11 mouse cellular contexts compared by ENCODE assay signal in the genomic region with DNA sequence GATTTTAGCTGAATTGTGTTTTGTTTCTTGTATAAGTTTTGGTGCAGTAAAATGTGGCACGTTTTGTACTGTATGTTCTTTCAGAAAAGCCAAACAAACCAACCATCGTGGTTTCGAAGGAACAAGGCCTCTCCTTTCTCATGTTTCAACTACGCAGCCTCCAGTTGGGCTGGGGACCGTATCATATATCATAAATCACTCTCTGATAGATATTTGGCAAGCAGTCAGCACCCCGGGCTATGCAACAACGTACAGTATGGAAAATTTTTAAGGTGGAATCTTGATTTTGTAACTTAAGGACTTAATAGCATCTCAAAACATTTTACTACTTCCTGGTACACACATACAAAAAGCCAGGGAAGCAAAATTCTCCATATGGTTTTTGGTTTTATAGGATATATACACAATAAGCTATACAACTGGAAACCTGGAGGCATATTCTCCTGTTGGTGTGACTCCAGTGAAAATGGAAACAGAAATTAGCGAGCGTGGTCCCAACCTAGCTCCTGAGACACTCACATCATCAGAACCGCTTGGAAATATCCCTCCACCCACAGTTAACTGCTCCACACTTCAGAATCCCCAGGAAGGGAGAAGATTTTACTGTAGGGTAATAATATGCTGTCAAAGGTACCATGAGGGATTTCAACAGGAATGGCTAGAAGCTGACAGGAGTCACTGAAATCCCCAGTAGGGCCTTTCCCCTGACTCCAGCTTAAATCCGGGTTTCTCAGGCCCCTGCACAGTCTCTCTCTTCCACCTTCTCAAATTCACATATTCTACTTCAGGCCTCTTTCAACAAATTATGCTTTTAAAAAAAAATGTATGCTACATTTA.
A peak's percentile ranks its signal among the peaks of the same experiment; 100 is the strongest.
DNase-seq lines count a peak whose midpoint lies in the region; ATAC-seq and TF ChIP-seq lines count a peak whose summit lies in the region.
"Had no signal": no experiment of that assay in that cellular context is flagged by ENCODE, and none has a peak within 500 bp of the region (broad histone marks: within the 10 kb centered on the region; RNA-seq: fewer than 3 reads in every experiment).

No protein-coding gene starts in this region.

- H3K4me2 ChIP-seq in heart, embryonic 13.5 days, result no peak overlapping the region
- peak overlapping the region; percentile 16; the same call in 1 of the 2 replicates for H3K4me2 ChIP-seq in lung, embryonic 14.5 days
- peak overlapping the region; percentile 19 for H3K4me2 ChIP-seq in embryonic facial prominence, embryonic 14.5 days (ENCODE audit: low read depth, low read length)
- H3K4me2 ChIP-seq in neural tube, embryonic 13.5 days, result no peak overlapping the region

- 0 out of 2 replicates have a peak, but pooled peaks cover 2% of the 10 kb centered on the region for H3K9me3 ChIP-seq in heart, embryonic 13.5 days
- H3K9me3 ChIP-seq in lung, embryonic 14.5 days (ENCODE audit: low read depth, low read length), result no peaks in the 10 kb centered on the region
- H3K9me3 ChIP-seq in embryonic facial prominence, embryonic 14.5 days (ENCODE audit: control insufficient read depth, low read length), result no peaks in the 10 kb centered on the region
- no peaks in the 10 kb centered on the region for H3K9me3 ChIP-seq in neural tube, embryonic 13.5 days

- no peaks in the 10 kb centered on the region for H3K36me3 ChIP-seq in heart, embryonic 13.5 days
- no peaks in the 10 kb centered on the region for H3K36me3 ChIP-seq in lung, embryonic 14.5 days (ENCODE audit: insufficient read depth)
- H3K36me3 ChIP-seq in embryonic facial prominence, embryonic 14.5 days (ENCODE audit: control insufficient read depth, insufficient read depth, low read length), result no peaks in the 10 kb centered on the region
- no peaks in the 10 kb centered on the region for H3K36me3 ChIP-seq in neural tube, embryonic 13.5 days

- ATAC-seq in heart, embryonic 13.5 days (ENCODE audit: extremely low read depth, insufficient number of reproducible peaks, low FRiP score, low TSS enrichment), result no peak
- peak; percentile 90 for ATAC-seq in lung, embryonic 14.5 days (ENCODE audit: insufficient read depth)
- peak; percentile 87 for ATAC-seq in embryonic facial prominence, embryonic 14.5 days (ENCODE audit: low read depth)
- peak; percentile 65 for ATAC-seq in neural tube, embryonic 13.5 days (ENCODE audit: low read depth)

- 55% methylated on average over 11 of the region's 11 CpGs for WGBS in heart, embryonic 13.5 days
- WGBS in lung, embryonic 14.5 days, result 15% methylated on average over 11 of the region's 11 CpGs
- 13% methylated on average over 11 of the region's 11 CpGs for WGBS in embryonic facial prominence, embryonic 14.5 days
- WGBS in neural tube, embryonic 13.5 days, result 55% methylated on average over 11 of the region's 11 CpGs

- H3K9ac ChIP-seq in heart, embryonic 13.5 days, result no peak overlapping the region
- H3K9ac ChIP-seq in lung, embryonic 14.5 days, result no peak overlapping the region
- 0 out of 2 replicates have a peak overlapping the region, but pooled peaks have one; percentile 35 for H3K9ac ChIP-seq in embryonic facial prominence, embryonic 14.5 days (ENCODE audit: low read depth, low read length)
- no peak overlapping the region for H3K9ac ChIP-seq in neural tube, embryonic 13.5 days

- no peak for TF ChIP-seq CTCF in lung, embryonic 14.5 days (IDR thresholded peaks at IDR 0.05; ENCODE audit: low read depth)

- peak overlapping the region; percentile 75 for H3K27ac ChIP-seq in heart, embryonic 13.5 days (replicated peaks)
- H3K27ac ChIP-seq in lung, embryonic 14.5 days (ENCODE audit: low read depth), result peak overlapping the region; percentile 95
- peak overlapping the region; percentile 94 for H3K27ac ChIP-seq in embryonic facial prominence, embryonic 14.5 days (replicated peaks; ENCODE audit: low read depth, low read length)
- H3K27ac ChIP-seq in neural tube, embryonic 13.5 days (replicated peaks), result peak overlapping the region; percentile 52

- no peak for DNase-seq in heart, postnatal 10 days
- peak; percentile 91 for DNase-seq in lung, embryonic 14.5 days
- DNase-seq in lung, postnatal 10 days, result no peak
- DNase-seq in embryonic facial prominence, embryonic 14.5 days (ENCODE audit: low spot score), result peak; percentile 96
- DNase-seq in left cerebral cortex, postnatal 25 days (ENCODE audit: low spot score in 2 of 2), result no peak
- DNase-seq in spleen, postnatal 4 days (ENCODE audit: low spot score in 2 of 2), result no peak
- DNase-seq: cerebellum, adult 2 months; right cerebral cortex, postnatal 4 days; thymus, postnatal 4 days had no signal

- intact Hi-C loops in heart, postnatal 10 days (cut with DNase I), result no loop called here
- intact Hi-C loops in left cerebral cortex, postnatal 25 days (cut with DNase I), result no loop called here

- peaks cover 35% of the 10 kb centered on the region for H3K4me1 ChIP-seq in heart, embryonic 13.5 days
- peaks cover 22% of the 10 kb centered on the region for H3K4me1 ChIP-seq in lung, embryonic 14.5 days (ENCODE audit: insufficient read depth)
- peaks cover 38% of the 10 kb centered on the region for H3K4me1 ChIP-seq in embryonic facial prominence, embryonic 14.5 days (ENCODE audit: control insufficient read depth, insufficient read depth, low read length)
- 0 out of 2 replicates have a peak, but pooled peaks cover 4% of the 10 kb centered on the region for H3K4me1 ChIP-seq in neural tube, embryonic 13.5 days (replicated peaks)

- no peak overlapping the region for H3K4me3 ChIP-seq in heart, embryonic 13.5 days
- H3K4me3 ChIP-seq in lung, embryonic 14.5 days (ENCODE audit: low read depth, low read length), result no peak overlapping the region
- H3K4me3 ChIP-seq in embryonic facial prominence, embryonic 14.5 days (ENCODE audit: low read depth, low read length), result no peak overlapping the region
- H3K4me3 ChIP-seq in neural tube, embryonic 13.5 days, result no peak overlapping the region

- no peaks in the 10 kb centered on the region for H3K27me3 ChIP-seq in heart, embryonic 13.5 days (replicated peaks)
- H3K27me3 ChIP-seq in lung, embryonic 14.5 days (ENCODE audit: insufficient read depth, low read length), result no peaks in the 10 kb centered on the region
- H3K27me3 ChIP-seq in embryonic facial prominence, embryonic 14.5 days (replicated peaks; ENCODE audit: control insufficient read depth, insufficient read depth, low read length), result no peaks in the 10 kb centered on the region
- no peaks in the 10 kb centered on the region for H3K27me3 ChIP-seq in neural tube, embryonic 13.5 days

Comparison
In these comparisons a context has a peak if more than half of its experiments do, and no peak if none do; other contexts are left out.
1. DNase-seq: peak in lung, embryonic 14.5 days (single experiment) and embryonic facial prominence, embryonic 14.5 days (single experiment); none in heart, postnatal 10 days (0 of 2), lung, postnatal 10 days (single experiment), left cerebral cortex, postnatal 25 days (0 of 2) and spleen, postnatal 4 days (0 of 2).
2. H3K4me2 ChIP-seq: peak in lung, embryonic 14.5 days (single experiment) and embryonic facial prominence, embryonic 14.5 days (single experiment); none in heart, embryonic 13.5 days (single experiment) and neural tube, embryonic 13.5 days (single experiment).
3. Peak in every context shown above with its lines, with median percentiles within 50 percentile points of each other: H3K27ac ChIP-seq.